Comparison of ENCODE assay signal across 8 mouse cellular contexts in the genomic region with DNA sequence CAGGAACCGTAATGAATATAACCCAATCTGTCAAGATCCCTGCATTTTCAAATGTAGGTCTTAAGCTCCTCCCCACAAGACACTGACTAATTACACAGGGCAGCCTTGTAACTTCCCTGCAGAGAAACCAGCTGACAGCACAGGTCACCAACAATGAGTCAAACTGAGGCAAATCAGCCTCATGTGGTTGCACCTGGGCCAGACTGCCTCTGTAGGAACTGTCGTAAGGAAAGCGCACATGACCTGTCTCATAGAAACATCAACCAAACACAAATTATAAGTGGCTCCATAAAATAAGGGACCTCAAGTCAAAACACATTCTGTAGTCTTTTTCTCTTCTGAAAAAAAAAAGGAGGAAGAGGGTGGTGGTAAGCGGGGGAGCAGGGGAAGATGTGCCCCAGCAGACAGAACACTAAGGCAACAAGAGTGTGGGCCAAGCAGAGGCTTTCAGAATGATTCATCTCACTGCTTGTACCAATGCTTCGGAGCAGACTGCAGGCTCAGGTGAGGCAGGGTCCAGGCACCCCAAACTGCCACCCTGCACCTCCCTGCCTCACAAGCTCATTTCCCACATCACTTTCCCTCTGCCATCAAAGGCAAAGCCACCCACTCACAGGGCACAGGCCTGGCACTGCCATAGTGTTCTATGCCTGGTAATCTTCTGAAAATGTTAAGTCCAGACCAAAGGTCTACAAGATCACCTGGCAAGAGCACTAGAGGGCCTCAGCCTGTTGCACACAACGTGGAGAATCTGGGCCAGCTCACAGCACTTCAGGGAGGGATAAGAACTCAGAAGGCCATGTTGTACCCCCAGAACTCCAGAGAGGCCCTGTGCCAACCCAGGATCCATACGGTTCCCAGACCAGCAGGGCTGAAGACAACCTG. TPM values are rescaled to one million over a fixed set of nuclear protein-coding genes. Genes with fewer than 3 reads are reported as not detected.
DNase-seq lines count a peak whose midpoint lies in the region; ATAC-seq and TF ChIP-seq lines count a peak whose summit lies in the region.

No protein-coding gene starts in this region.

- no peak for DNase-seq in gastrocnemius, adult 2 months
- no peak for DNase-seq in gastrocnemius, postnatal 25 days
- no peak for DNase-seq in forebrain, embryonic 14.5 days (ENCODE audit: low spot score)
- DNase-seq in ovary, postnatal 36 days (ENCODE audit: low spot score): no peak

- H3K27ac ChIP-seq in gastrocnemius, adult 2 months: peak overlapping the region; percentile 77
- peak overlapping the region; percentile 46; the same call in 1 of the 2 replicates for H3K27ac ChIP-seq in midbrain, embryonic 13.5 days
- no peak overlapping the region for H3K27ac ChIP-seq in midbrain, embryonic 15.5 days
- 0 out of 2 replicates have a peak overlapping the region, but pooled peaks have one; percentile 14 for H3K27ac ChIP-seq in forebrain, embryonic 14.5 days (ENCODE audit: low read depth, low read length)
- H3K27ac ChIP-seq in olfactory bulb, adult 2 months (ENCODE audit: insufficient read depth, low read depth, low read length): peak overlapping the region; percentile 32

- H3K9me3 ChIP-seq in midbrain, embryonic 13.5 days: no peaks in the 10 kb centered on the region
- no peaks in the 10 kb centered on the region for H3K9me3 ChIP-seq in midbrain, embryonic 15.5 days
- H3K9me3 ChIP-seq in forebrain, embryonic 14.5 days (replicated peaks; ENCODE audit: control insufficient read depth, low read length): no peaks in the 10 kb centered on the region

- no peak overlapping the region for H3K4me3 ChIP-seq in gastrocnemius, adult 2 months
- no peak overlapping the region for H3K4me3 ChIP-seq in midbrain, embryonic 13.5 days (replicated peaks)
- H3K4me3 ChIP-seq in midbrain, embryonic 15.5 days: no peak overlapping the region
- no peak overlapping the region for H3K4me3 ChIP-seq in forebrain, embryonic 14.5 days (ENCODE audit: low read depth, low read length)
- H3K4me3 ChIP-seq in olfactory bulb, adult 2 months (ENCODE audit: insufficient read depth, low read depth, low read length): no peak overlapping the region

- no peak for TF ChIP-seq CTCF in gastrocnemius, adult 2 months (IDR thresholded peaks at IDR 0.05)
- TF ChIP-seq CTCF in olfactory bulb, adult 2 months (IDR thresholded peaks at IDR 0.05; ENCODE audit: insufficient read depth, low read depth, low read length): no peak

- H3K9ac ChIP-seq in midbrain, embryonic 13.5 days (replicated peaks): no peak overlapping the region
- H3K9ac ChIP-seq in midbrain, embryonic 15.5 days: no peak overlapping the region
- no peak overlapping the region for H3K9ac ChIP-seq in forebrain, embryonic 14.5 days (ENCODE audit: low read length)

- H3K36me3 ChIP-seq in midbrain, embryonic 13.5 days: peaks cover 14% of the 10 kb centered on the region
- no peaks in the 10 kb centered on the region for H3K36me3 ChIP-seq in midbrain, embryonic 15.5 days (replicated peaks)
- H3K36me3 ChIP-seq in forebrain, embryonic 14.5 days (ENCODE audit: control insufficient read depth, insufficient read depth, low read length): 0 out of 2 replicates have a peak, but pooled peaks cover 3% of the 10 kb centered on the region

- no peaks in the 10 kb centered on the region for H3K27me3 ChIP-seq in midbrain, embryonic 13.5 days
- H3K27me3 ChIP-seq in midbrain, embryonic 15.5 days (replicated peaks): no peaks in the 10 kb centered on the region
- no peaks in the 10 kb centered on the region for H3K27me3 ChIP-seq in forebrain, embryonic 14.5 days (replicated peaks; ENCODE audit: control insufficient read depth, insufficient read depth, low read length)

- no peak for ATAC-seq in midbrain, embryonic 13.5 days
- ATAC-seq in midbrain, embryonic 15.5 days (replicated peaks): no peak
- ATAC-seq in forebrain, embryonic 14.5 days: 0 out of 2 replicates have a peak, but pooled peaks have one; percentile 16
- no peak for ATAC-seq in erythroid progenitor cell, adult 5-6 weeks (replicated peaks; ENCODE audit: low FRiP score, poor library complexity, severe bottlenecking)

- intact Hi-C loops in gastrocnemius, adult 2 months (cut with DNase I): no loop called here

- H3K4me1 ChIP-seq in midbrain, embryonic 13.5 days (replicated peaks): peaks cover 56% of the 10 kb centered on the region
- peaks cover 32% of the 10 kb centered on the region for H3K4me1 ChIP-seq in midbrain, embryonic 15.5 days
- H3K4me1 ChIP-seq in forebrain, embryonic 14.5 days (ENCODE audit: control insufficient read depth, insufficient read depth, low read length): peaks cover 33% of the 10 kb centered on the region
- H3K4me1 ChIP-seq in olfactory bulb, adult 2 months (ENCODE audit: control insufficient read depth, insufficient read depth, low read length): peaks cover 21% of the 10 kb centered on the region

- 78% methylated on average over 7 of the region's 7 CpGs for WGBS in midbrain, embryonic 13.5 days
- whole genome bisulfite sequencing in midbrain, embryonic 15.5 days: 80% methylated on average over 7 of the region's 7 CpGs
- 70% methylated on average over 7 of the region's 7 CpGs for WGBS in forebrain, embryonic 14.5 days
- 58% methylated on average over 7 of the region's 7 CpGs for WGBS in olfactory bulb, adult 2 months

- no peak overlapping the region for H3K4me2 ChIP-seq in midbrain, embryonic 13.5 days (replicated peaks)
- H3K4me2 ChIP-seq in midbrain, embryonic 15.5 days: no peak overlapping the region
- no peak overlapping the region for H3K4me2 ChIP-seq in forebrain, embryonic 14.5 days (ENCODE audit: low read length)

- TF ChIP-seq POLR2A in olfactory bulb, adult 2 months (IDR thresholded peaks at IDR 0.05; ENCODE audit: insufficient read depth, low read depth, low read length): no peak

RNA-seq across cellular contexts. Expression of a gene that starts 16.6 kb away (rescaled TPM):
- 10 to 100 TPM; 11.0 to 16.8 TPM for total RNA-seq in gastrocnemius, adult 2 months (2021)
- total RNA-seq in gastrocnemius, postnatal 25 days (2021): 10 to 100 TPM; 10.4 to 12.3 TPM
- polyA plus RNA-seq in midbrain, embryonic 13.5 days (2015; fragmentation: Nextera tagmentation; extraction: Ambion mirVana): 79.7 and 80.4 TPM in 2 replicates
- polyA plus RNA-seq in midbrain, embryonic 15.5 days (2015; fragmentation: Nextera tagmentation; extraction: Ambion mirVana): 68.9 and 75.2 TPM in 2 replicates
- 101 and 105 TPM in 2 replicates for polyA plus RNA-seq in forebrain, embryonic 14.5 days (2014; fragmentation: Nextera tagmentation; extraction: Ambion mirVana)
- not detected in 2 replicates for polyA plus RNA-seq in olfactory bulb, adult 2 months (2012; ENCODE audit: insufficient read depth, insufficient read length, low replicate concordance, missing spikeins)
- total RNA-seq in erythroid progenitor cell, adult 5-6 weeks (2015; ENCODE audit: low replicate concordance): 8.8 and 13.3 TPM in 2 replicates
- 4.4 and 7.9 TPM in 2 replicates for total RNA-seq in erythroid progenitor cell, adult 5-6 weeks (2017; ENCODE audit: low replicate concordance)

RNA-seq across cellular contexts. Expression of a gene that starts 56.9 kb away (rescaled TPM):
- total RNA-seq in gastrocnemius, adult 2 months (2021): under 1 TPM; 0.20 to 0.41 TPM
- under 1 TPM; 0.13 to 0.72 TPM for total RNA-seq in gastrocnemius, postnatal 25 days (2021)
- polyA plus RNA-seq in midbrain, embryonic 13.5 days (2015; fragmentation: Nextera tagmentation; extraction: Ambion mirVana): 1.2 and 1.4 TPM in 2 replicates
- 1.1 and 1.7 TPM in 2 replicates for polyA plus RNA-seq in midbrain, embryonic 15.5 days (2015; fragmentation: Nextera tagmentation; extraction: Ambion mirVana)
- 1.5 and 1.8 TPM in 2 replicates for polyA plus RNA-seq in forebrain, embryonic 14.5 days (2014; fragmentation: Nextera tagmentation; extraction: Ambion mirVana)
- polyA plus RNA-seq in olfactory bulb, adult 2 months (2012; ENCODE audit: insufficient read depth, insufficient read length, low replicate concordance, missing spikeins): not detected in 2 replicates
- total RNA-seq in erythroid progenitor cell, adult 5-6 weeks (2015; ENCODE audit: low replicate concordance): not detected in 2 replicates
- 0.39 TPM in 1 of 2 replicates, not detected in the other for total RNA-seq in erythroid progenitor cell, adult 5-6 weeks (2017; ENCODE audit: low replicate concordance)

Comparison
In these comparisons a context has a peak if more than half of its experiments do, and no peak if none do; other contexts are left out.
1. RNA of a gene that starts 16.6 kb away (polyA plus RNA-seq): 101 to 105 TPM in forebrain, embryonic 14.5 days, 79.7 to 80.4 TPM in midbrain, embryonic 13.5 days and 68.9 to 75.2 TPM in midbrain, embryonic 15.5 days; not detected in olfactory bulb, adult 2 months; every median in the first group is over 10 times any median in the second.